In genomic region chrX:20688615-20689014, GRCm38 (mm10) we compare ENCODE assay signal across 8 mouse cellular contexts. TPM values are rescaled to one million over a fixed set of nuclear protein-coding genes. Genes with fewer than 3 reads are reported as not detected.
A peak's percentile ranks its signal among the peaks of the same experiment; 100 is the strongest.
DNase-seq lines count a peak whose midpoint lies in the region; ATAC-seq and TF ChIP-seq lines count a peak whose summit lies in the region.

No protein-coding gene starts in this region.

- WGBS in bone marrow, adult 2 months, result 13% methylated on average over 34 of the region's 35 CpGs
- 21% methylated on average over 34 of the region's 35 CpGs for WGBS in heart, embryonic 10.5 days
- WGBS in kidney, embryonic 15.5 days, result 30% methylated on average over 12 of the region's 35 CpGs

- H3K4me3 ChIP-seq in bone marrow, adult 2 months (replicated peaks; ENCODE audit: control insufficient read depth, low read depth, low read length), result peak overlapping the region; percentile 90
- peak overlapping the region; percentile 98 for H3K4me3 ChIP-seq in embryonic fibroblast, embryonic 13.5 days (ENCODE audit: insufficient read depth, low read length)
- peak overlapping the region; percentile 70 for H3K4me3 ChIP-seq in heart, embryonic 10.5 days
- H3K4me3 ChIP-seq in kidney, embryonic 15.5 days (replicated peaks), result peak overlapping the region; percentile 69

- peak overlapping the region; percentile 85 for H3K9ac ChIP-seq in kidney, embryonic 15.5 days

- peak overlapping the region; percentile 96 for H3K27ac ChIP-seq in bone marrow, adult 2 months (ENCODE audit: control insufficient read depth, insufficient read depth, low read depth, low read length, poor library complexity)
- H3K27ac ChIP-seq in embryonic fibroblast, embryonic 13.5 days (ENCODE audit: insufficient read depth, low read length), result peak overlapping the region; percentile 77; the same call in 1 of the 2 replicates
- peak overlapping the region; percentile 93 for H3K27ac ChIP-seq in heart, embryonic 10.5 days
- peak overlapping the region; percentile 97 for H3K27ac ChIP-seq in kidney, embryonic 15.5 days

- peaks cover 13% of the 10 kb centered on the region for H3K36me3 ChIP-seq in heart, embryonic 10.5 days
- H3K36me3 ChIP-seq in kidney, embryonic 15.5 days, result peaks cover 11% of the 10 kb centered on the region; the same call in 1 of the 2 replicates
- no peaks in the 10 kb centered on the region for H3K36me3 ChIP-seq in splenic B cell, adult 2 months (ENCODE audit: control insufficient read depth, insufficient read depth, low read length, poor library complexity, severe bottlenecking)

- peak overlapping the region; percentile 71 for H3K4me2 ChIP-seq in kidney, embryonic 15.5 days

- H3K4me1 ChIP-seq in bone marrow, adult 2 months (ENCODE audit: control insufficient read depth, insufficient read depth, low read length), result no peaks in the 10 kb centered on the region
- H3K4me1 ChIP-seq in embryonic fibroblast, embryonic 13.5 days (ENCODE audit: control insufficient read depth, insufficient read depth, low read length), result no peaks in the 10 kb centered on the region
- H3K4me1 ChIP-seq in heart, embryonic 10.5 days, result no peaks in the 10 kb centered on the region
- H3K4me1 ChIP-seq in kidney, embryonic 15.5 days, result peaks cover 10% of the 10 kb centered on the region; the same call in 1 of the 2 replicates

- no peak for TF ChIP-seq POLR2A in bone marrow, adult 2 months (IDR thresholded peaks at IDR 0.05; ENCODE audit: borderline replicate concordance, control insufficient read depth, low read depth, low read length)
- no peak; the same call in 1 of the 2 replicates for TF ChIP-seq POLR2A in embryonic fibroblast, embryonic 13.5 days (IDR thresholded peaks at IDR 0.05; ENCODE audit: low read depth, low read length)

- DNase-seq in A20 (ENCODE audit: low read depth, low spot score) (peak; percentile 45), liver (peak; percentile 74)
- DNase-seq in heart, embryonic 10.5 days (ENCODE audit: low spot score), result peak; percentile 82
- peak; percentile 4 to 14 for DNase-seq in monocyte, adult 2 months (ENCODE audit: low read depth in 1 of 2, low spot score in 2 of 2)
- DNase-seq in splenic B cell, adult 2 months (ENCODE audit: low read depth, low spot score), result peak; percentile 56

- no peak for TF ChIP-seq CTCF in bone marrow, adult 2 months (IDR thresholded peaks at IDR 0.05; ENCODE audit: control insufficient read depth, insufficient read depth, low read length)
- TF ChIP-seq CTCF in embryonic fibroblast, embryonic 13.5 days (IDR thresholded peaks at IDR 0.05; ENCODE audit: borderline replicate concordance, insufficient read depth, low read length), result no peak

- ATAC-seq in kidney, embryonic 15.5 days (replicated peaks; ENCODE audit: low FRiP score), result peak; percentile 55

- H3K27me3 ChIP-seq in heart, embryonic 10.5 days (ENCODE audit: insufficient read depth, poor library complexity, severe bottlenecking), result no peaks in the 10 kb centered on the region
- H3K27me3 ChIP-seq in kidney, embryonic 15.5 days, result no peaks in the 10 kb centered on the region
- H3K27me3 ChIP-seq in splenic B cell, adult 2 months (ENCODE audit: control insufficient read depth, insufficient read depth, low read length, poor library complexity, severe bottlenecking), result no peaks in the 10 kb centered on the region

- H3K9me3 ChIP-seq in heart, embryonic 10.5 days, result no peaks in the 10 kb centered on the region
- H3K9me3 ChIP-seq in kidney, embryonic 15.5 days (replicated peaks), result no peaks in the 10 kb centered on the region

RNA-seq across cellular contexts. Expression of gene Cdk16, which starts 0.9 kb away (rescaled TPM):
- 61.5 and 71.7 TPM in 2 replicates for polyA plus RNA-seq in bone marrow, adult 2 months (2011; ENCODE audit: insufficient read depth, insufficient read length, low replicate concordance, missing spikeins)
- polyA plus RNA-seq in embryonic fibroblast, embryonic 13.5 days (2011; ENCODE audit: insufficient read length, low read depth, missing spikeins), result 129 and 141 TPM in 2 replicates
- 121 and 130 TPM in 2 replicates for polyA plus RNA-seq in heart, embryonic 10.5 days (2016; fragmentation: Nextera tagmentation; extraction: Ambion mirVana)
- 102 and 113 TPM in 2 replicates for polyA plus RNA-seq in kidney, embryonic 15.5 days (2015; fragmentation: Nextera tagmentation; extraction: Ambion mirVana)

RNA-seq across cellular contexts. Expression of gene Usp11, which starts 15.1 kb away (rescaled TPM):
- polyA plus RNA-seq in bone marrow, adult 2 months (2011; ENCODE audit: insufficient read depth, insufficient read length, low replicate concordance, missing spikeins), result 8.1 and 13.8 TPM in 2 replicates
- 13.1 and 22.9 TPM in 2 replicates for polyA plus RNA-seq in embryonic fibroblast, embryonic 13.5 days (2011; ENCODE audit: insufficient read length, low read depth, missing spikeins)
- polyA plus RNA-seq in heart, embryonic 10.5 days (2016; fragmentation: Nextera tagmentation; extraction: Ambion mirVana), result 51.2 and 56.8 TPM in 2 replicates
- 43.9 and 47.8 TPM in 2 replicates for polyA plus RNA-seq in kidney, embryonic 15.5 days (2015; fragmentation: Nextera tagmentation; extraction: Ambion mirVana)

RNA-seq across cellular contexts. Expression of gene Uba1, which starts 30.5 kb away (rescaled TPM):
- 45.8 and 49.6 TPM in 2 replicates for polyA plus RNA-seq in bone marrow, adult 2 months (2011; ENCODE audit: insufficient read depth, insufficient read length, low replicate concordance, missing spikeins)
- 312 and 384 TPM in 2 replicates for polyA plus RNA-seq in embryonic fibroblast, embryonic 13.5 days (2011; ENCODE audit: insufficient read length, low read depth, missing spikeins)
- polyA plus RNA-seq in heart, embryonic 10.5 days (2016; fragmentation: Nextera tagmentation; extraction: Ambion mirVana), result 202 and 218 TPM in 2 replicates
- 201 and 214 TPM in 2 replicates for polyA plus RNA-seq in kidney, embryonic 15.5 days (2015; fragmentation: Nextera tagmentation; extraction: Ambion mirVana)

Comparison
In these comparisons a context has a peak if more than half of its experiments do, and no peak if none do; other contexts are left out.
1. Peak in every context shown above with its lines: DNase-seq, ATAC-seq, H3K4me3 ChIP-seq and H3K27ac ChIP-seq.
2. DNase-seq: peak in every context shown above with its lines; median percentile 82 in heart, embryonic 10.5 days; 74 in liver; 56 in splenic B cell, adult 2 months; 45 in A20; 9 in monocyte, adult 2 months.